Mouse (Mus musculus): ENCODE results near the gene Palld.

Gene Palld

GRCm38 (mm10) chr8:61629631-61629968 is 272.9 kb downstream of the Palld start:
- DNase-seq (ENCODE audit: low spot score in 2 of 2) = no peak

GRCm38 (mm10) chr8:61628938-61629630 is 273.4 kb downstream of the Palld start:
- DNase-seq (ENCODE audit: low spot score in 2 of 2) = no peak

- no peak for DNase-seq (ENCODE audit: low spot score in 2 of 2)
Measured at GRCm38 (mm10) chr8:61626246-61626952, 276.1 kb downstream of the Palld start.

GRCm38 (mm10) chr8:61625656-61626210 is 276.8 kb downstream of the Palld start:
- DNase-seq (ENCODE audit: low spot score in 2 of 2) = no peak

GRCm38 (mm10) chr8:61623485-61624417 is 278.7 kb downstream of the Palld start:
- no peak for DNase-seq (ENCODE audit: low spot score in 2 of 2)

- no peak for DNase-seq (ENCODE audit: low spot score in 2 of 2)
Measured at GRCm38 (mm10) chr8:61621300-61621699, 281.2 kb downstream of the Palld start.

GRCm38 (mm10) chr8:61617651-61618050 is 284.8 kb downstream of the Palld start:
- DNase-seq (ENCODE audit: low spot score in 2 of 2) = no peak

- no peak for DNase-seq (ENCODE audit: low spot score in 2 of 2)
Measured at GRCm38 (mm10) chr8:61617049-61617448, 285.4 kb downstream of the Palld start.

GRCm38 (mm10) chr8:61615711-61616697 is 286.5 kb downstream of the Palld start:
- DNase-seq (ENCODE audit: low spot score in 2 of 2) = no peak

GRCm38 (mm10) chr8:61611741-61612140 is 290.7 kb downstream of the Palld start:
- no peak for DNase-seq (ENCODE audit: low spot score in 2 of 2)

- no peak for DNase-seq (ENCODE audit: low spot score in 2 of 2)
Measured at GRCm38 (mm10) chr8:61611077-61611476, 291.4 kb downstream of the Palld start.

GRCm38 (mm10) chr8:61610546-61610945 is 291.9 kb downstream of the Palld start:
- peak in 1 of 2 experiments; percentile 52 for DNase-seq (ENCODE audit: low spot score in 2 of 2)

GRCm38 (mm10) chr8:61607463-61607813 is 295.1 kb downstream of the Palld start:
- no peak for DNase-seq (ENCODE audit: low spot score in 2 of 2)

- peak; percentile 72 to 87 for DNase-seq (ENCODE audit: low spot score in 2 of 2)
Measured at GRCm38 (mm10) chr8:61606795-61607462, 295.6 kb downstream of the Palld start.

- no peak for DNase-seq (ENCODE audit: low spot score in 2 of 2)
Measured at GRCm38 (mm10) chr8:61604871-61605270, 297.6 kb downstream of the Palld start.

GRCm38 (mm10) chr8:61596889-61597288 is 305.6 kb downstream of the Palld start:
- no peak for DNase-seq (ENCODE audit: low spot score in 2 of 2)

- no peak for DNase-seq (ENCODE audit: low spot score in 2 of 2)
Measured at GRCm38 (mm10) chr8:61591446-61591845, 311.0 kb downstream of the Palld start.

GRCm38 (mm10) chr8:61590551-61591431 is 311.7 kb downstream of the Palld start:
- peak; percentile 91 to 92 for DNase-seq (ENCODE audit: low spot score in 2 of 2)

GRCm38 (mm10) chr8:61589972-61590391 is 312.5 kb downstream of the Palld start:
- no peak for DNase-seq (ENCODE audit: low spot score in 2 of 2)
